Mouse (Mus musculus) adrenal gland, postnatal 10 days (tissue): ENCODE results near the gene Slit3. TPM values are rescaled to one million over a fixed set of nuclear protein-coding genes. Genes with fewer than 3 reads are reported as not detected.

Source experiments
- DNase-seq: peaks from one replicate; pipeline ENCODE4 v3.0.0; 2021; ENCODE audit warnings: mixed read lengths
- total RNA-seq, 2 experiments: library from RNA; stranded (reverse); gene quantifications; 2 replicates each; pipeline ENCODE4 v1.2.3; 2021

Slit3 gene
- total RNA-seq, 2 experiments from 2014 or later: 36.9 to 45.0 TPM

DNA sequence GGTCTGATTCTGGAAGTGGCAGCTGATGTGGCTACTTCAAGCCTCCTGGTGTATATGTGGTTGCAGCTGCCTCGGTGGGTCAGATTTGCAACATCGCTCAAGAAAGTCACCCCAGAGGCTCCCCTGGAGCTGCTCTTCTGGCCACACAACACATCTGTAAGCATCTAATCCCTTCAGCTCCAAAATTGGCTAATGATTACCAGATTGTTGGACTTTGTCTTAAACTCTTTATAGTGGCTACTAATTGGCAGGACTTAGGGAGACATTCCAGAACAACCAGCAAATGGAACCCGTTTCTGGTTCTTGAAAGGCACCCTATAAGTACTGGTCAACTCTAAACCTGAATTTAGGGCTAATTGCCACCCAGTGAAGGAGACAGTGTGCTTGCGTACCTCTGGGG is 348.9 kb downstream of the Slit3 start:
- DNase-seq: no peak

GRCm38 (mm10) chr11:35470853-35471252 is 349.8 kb downstream of the Slit3 start:
- DNase-seq: no peak

DNA sequence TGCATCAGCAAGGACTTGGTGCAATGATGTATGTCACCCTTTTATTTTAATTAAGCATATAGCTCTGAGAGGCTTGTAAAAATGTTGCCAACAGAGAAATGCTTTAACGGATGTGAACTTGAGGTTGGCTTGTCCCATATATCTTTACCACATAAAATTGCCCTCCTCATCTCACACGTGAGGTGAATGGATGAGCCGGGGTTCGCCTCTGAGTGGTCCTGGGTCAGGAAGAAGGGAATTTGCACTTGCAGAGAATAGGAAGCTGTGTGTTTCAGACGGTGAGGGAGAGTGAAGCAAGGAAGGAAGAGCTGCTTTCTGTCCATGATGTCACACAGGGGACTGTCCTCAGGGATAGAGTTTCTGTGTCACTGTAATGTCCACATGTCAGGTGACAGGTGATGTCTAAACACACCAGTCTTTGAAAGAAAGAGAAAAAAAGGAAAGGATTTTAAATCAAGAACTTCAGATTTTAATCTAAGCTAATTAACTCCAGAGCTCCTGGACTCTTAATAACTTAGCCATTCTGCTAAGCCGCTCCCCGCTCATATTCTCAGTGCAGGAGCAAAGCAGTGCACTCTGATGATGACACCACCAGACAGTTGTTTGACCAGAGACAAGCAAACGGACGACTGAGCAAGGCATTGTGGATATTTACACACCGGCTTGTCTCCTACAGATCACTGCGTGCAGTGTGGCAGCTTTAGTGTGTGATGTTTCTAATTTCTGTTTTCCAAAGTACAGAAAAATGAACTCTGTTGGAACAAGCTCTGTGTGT is 352.0 kb downstream of the Slit3 start:
- no peak for DNase-seq

DNA sequence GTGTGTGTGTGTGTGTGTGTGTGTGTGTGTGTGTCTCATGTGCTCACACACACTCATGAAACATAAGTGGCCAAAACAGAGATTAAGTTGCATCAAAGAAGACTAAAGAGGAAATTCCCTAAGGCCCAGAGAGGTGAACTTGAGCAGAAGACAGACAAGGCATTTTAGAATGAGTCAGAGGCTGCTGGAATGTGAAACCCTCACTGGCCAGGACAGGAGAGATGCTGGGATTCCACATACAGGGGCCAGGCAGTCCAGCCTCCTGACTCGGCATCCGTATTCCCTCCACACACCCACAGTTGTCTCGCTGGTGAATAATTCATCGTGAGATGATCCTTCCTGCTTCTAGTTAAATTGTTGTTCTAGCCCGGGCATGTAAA is 352.6 kb downstream of the Slit3 start:
- no peak for DNase-seq

DNA sequence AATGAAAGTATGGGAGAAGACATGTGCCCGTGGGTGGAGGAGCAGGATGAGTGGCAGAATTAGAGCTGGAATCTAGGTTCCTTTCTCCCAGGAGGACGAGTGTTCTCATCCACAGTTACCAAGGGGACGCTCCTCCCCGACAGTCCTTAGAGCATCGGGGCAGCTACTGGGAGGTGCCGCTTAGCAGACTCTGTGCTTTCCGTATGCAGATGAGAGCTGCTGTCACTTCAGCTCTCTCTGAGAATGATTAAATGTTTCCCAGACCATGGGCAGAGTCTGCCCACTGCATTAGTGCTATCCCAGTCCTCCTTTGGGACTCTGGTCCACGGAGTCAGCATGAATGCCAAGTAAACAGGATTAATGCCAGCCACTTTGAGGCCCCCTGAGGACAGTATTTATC is 359.1 kb downstream of the Slit3 start:
- DNase-seq: no peak

GRCm38 (mm10) chr11:35481611-35482363 is 360.8 kb downstream of the Slit3 start:
- DNase-seq: no peak

DNA sequence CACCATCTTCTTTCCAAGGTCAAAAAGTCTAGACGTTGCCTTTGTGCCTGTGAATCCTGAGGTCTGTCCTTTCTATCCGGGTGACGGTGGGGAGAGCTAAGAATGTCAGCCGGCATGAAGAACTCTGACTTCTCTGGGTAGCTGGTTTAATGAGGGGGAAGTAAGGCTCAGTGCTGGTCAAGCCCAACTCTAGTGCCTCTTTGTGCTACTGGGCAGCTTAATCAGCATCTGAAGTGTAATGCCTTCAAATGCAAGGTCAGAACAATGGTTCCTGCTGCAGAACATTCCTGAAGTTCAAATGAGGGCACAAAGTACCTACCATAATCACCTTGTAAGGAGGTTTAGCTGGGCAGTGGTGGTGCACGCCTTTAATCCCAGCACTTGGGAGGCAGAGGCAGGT is 366.9 kb downstream of the Slit3 start:
- no peak for DNase-seq

DNA sequence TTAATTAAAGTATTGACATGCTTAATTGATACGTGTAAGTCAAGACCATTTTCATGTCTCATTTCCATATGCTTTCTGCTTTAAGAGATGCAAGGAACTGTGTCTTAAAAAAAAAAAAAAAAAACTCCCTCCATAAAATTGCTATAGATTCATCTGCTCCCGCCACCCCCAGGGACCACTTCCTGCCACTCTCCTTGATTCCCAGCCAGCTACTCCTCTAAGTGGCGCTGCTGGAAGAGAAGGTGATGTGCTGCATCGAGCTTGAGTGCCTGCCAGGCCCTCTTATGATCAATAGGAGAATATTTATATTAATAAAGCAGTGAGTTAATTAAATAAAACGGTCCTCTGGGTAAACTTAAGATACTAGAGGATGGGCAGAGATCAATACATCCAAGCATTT is 370.7 kb downstream of the Slit3 start:
- no peak for DNase-seq

- DNase-seq: no peak
Observed at GRCm38 (mm10) chr11:35496874-35497273, 375.9 kb downstream of the Slit3 start.

DNA sequence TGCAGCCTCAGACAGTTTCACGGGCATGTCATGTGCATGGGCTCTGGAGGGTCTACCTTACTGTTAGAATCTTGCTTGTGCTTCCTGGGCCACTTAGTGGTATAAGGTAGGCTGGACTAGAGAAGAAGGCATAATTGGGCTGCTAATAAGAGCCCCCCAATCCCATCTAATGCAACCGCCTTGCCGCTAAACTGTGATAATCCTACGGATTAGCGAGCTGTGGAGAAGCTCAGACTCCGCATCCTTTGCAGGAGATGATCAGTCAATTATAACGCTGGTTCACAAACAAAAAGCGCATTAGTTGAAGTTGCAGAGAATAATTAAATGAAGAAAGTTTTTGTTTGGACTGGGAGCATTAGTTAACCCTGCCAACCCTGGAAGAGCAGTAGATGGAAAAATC is 376.9 kb downstream of the Slit3 start:
- no peak for DNase-seq

DNA sequence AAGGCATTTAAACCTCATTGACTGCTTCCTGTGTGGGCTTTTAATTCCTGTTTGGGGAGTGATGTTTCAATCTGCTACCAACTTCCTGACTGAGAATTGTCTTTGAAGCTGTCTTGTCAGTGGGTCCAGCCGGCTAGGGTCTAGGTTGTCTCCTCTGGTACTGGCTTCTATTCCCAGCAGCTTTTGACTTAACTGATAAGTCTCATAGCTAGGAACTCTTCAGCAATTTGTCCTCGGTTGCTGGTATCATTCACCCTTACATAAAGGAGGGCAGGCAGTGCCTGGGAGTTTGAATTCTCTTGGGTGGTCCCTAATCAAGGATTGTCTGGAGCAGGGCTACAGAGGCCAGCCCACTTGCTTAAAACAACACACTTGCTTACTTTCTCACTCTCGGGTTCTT is 381.1 kb downstream of the Slit3 start:
- DNase-seq: no peak

DNA sequence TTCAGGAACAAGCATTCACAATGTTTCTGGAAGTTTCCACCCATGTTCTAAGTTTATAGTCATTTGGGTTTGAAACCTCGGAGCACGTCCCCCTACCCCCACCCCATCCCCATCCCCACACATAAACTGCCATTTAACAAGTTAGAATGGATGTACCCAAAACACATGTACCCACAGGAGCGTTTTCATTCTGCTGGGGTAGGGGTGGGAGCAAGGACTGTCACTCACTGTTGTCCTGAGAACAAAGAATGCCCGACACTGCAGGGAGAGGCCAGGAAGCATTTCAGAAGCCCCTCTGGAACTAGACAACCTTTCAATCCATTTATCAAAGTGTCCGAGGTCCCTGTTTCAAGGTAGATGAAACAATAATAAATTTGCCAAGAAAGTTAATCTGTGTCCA is 383.0 kb downstream of the Slit3 start:
- no peak for DNase-seq

GRCm38 (mm10) chr11:35504916-35505315 is 383.9 kb downstream of the Slit3 start:
- no peak for DNase-seq

DNA sequence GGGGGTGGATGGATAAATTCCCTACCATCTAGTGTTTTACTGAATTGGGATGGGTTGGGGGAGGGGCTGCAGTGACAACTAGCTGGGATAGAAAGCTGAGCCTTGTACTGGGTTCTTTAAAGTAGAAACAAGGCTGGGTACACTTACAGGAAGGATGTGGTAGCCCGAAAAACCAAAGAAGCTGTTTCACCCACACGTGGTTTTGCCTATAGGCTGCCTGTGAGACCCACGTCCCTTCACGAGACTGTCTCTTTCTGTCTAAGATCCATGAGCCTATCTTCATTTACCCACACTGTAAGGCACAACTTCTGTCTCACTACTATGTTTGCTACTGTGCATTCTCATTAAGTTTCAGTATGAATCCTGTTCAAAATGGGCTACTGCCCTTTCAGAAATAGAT is 384.3 kb downstream of the Slit3 start:
- no peak for DNase-seq

DNA sequence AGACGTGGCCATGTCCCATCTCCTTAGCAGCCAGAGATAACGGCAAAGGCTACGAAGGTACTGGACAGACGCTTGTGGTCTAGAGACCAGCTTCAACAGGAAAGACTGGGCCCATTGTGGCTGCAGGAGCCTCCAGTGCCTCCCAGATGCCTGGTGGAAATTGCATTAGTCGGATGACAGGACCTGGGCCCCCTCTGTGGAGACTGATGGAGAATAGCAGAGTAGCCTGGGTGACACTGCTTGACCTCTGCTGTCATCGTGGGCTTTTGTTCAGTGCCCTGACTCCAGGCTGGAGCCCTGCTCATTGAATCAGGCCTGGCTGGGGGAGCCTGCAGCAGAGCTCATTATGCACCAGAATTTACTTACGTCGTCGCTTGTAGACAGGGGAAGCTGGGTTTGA is 384.8 kb downstream of the Slit3 start:
- no peak for DNase-seq

DNA sequence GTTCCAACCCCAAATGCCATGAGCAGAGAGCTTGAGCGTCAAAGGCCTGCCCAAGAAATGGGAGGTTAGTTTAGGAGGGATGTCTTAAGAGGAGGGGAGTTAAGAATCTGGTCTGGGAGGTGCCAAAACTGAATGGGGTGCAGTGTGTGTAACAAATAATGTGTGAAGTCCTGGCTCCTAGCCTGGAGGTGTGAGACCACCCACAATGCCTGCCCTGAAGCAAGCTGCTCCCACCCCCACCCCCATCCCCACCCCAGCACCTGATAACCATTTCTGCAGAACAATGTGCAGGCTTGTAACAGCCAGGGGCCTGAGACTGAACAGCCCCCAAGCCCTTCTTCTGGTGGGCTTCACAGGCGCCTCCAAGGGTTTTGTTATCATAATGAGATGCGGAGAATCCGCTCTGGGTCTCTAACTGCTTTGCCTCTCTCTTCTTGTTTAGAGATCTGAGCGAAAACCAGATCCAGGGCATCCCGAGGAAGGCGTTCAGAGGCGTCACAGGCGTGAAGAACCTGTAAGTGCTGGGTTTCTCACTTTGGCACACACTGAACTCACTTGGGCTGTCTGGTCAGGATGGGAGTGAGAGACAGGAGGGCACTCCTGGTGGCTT is 386.9 kb downstream of the Slit3 start:
- no peak for DNase-seq

GRCm38 (mm10) chr11:35512686-35513085 is 391.7 kb downstream of the Slit3 start:
- DNase-seq: no peak

GRCm38 (mm10) chr11:35513343-35513742 is 392.3 kb downstream of the Slit3 start:
- no peak for DNase-seq

DNA sequence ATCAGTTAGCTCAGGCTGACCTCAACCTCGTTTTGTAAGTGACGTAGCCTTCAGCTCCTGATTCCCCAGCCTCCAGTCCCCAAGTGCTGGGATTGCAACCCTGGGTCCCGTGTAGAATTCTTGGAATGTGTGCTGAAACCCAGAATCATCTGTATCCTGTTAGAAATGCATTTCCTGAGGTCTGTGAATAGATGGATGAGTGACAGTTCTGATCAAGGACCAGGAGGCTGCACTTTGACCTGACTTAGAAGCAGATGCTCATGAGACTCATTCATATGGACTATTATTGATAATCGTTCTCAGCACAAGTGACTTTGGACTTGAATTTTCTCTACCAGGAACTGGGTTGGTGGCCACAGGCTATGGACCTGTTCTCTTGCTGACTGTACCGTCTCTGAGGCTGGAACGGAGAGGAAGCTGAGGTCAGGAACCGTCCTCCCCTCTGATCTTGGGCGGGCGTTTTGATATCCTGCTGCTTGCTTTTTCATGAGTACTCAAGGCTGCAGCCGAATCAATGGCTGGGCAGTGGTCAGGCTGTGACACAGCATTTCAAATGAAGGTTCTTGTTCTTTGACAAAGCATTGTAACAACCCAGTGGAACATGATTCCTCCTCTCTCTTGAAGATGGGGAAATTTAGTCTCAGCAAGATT is 401.9 kb downstream of the Slit3 start:
- no peak for DNase-seq

- DNase-seq: no peak
Observed at GRCm38 (mm10) chr11:35523773-35524172, 402.7 kb downstream of the Slit3 start.

GRCm38 (mm10) chr11:35526219-35526762 is 405.3 kb downstream of the Slit3 start:
- DNase-seq: peak; percentile 66

DNA sequence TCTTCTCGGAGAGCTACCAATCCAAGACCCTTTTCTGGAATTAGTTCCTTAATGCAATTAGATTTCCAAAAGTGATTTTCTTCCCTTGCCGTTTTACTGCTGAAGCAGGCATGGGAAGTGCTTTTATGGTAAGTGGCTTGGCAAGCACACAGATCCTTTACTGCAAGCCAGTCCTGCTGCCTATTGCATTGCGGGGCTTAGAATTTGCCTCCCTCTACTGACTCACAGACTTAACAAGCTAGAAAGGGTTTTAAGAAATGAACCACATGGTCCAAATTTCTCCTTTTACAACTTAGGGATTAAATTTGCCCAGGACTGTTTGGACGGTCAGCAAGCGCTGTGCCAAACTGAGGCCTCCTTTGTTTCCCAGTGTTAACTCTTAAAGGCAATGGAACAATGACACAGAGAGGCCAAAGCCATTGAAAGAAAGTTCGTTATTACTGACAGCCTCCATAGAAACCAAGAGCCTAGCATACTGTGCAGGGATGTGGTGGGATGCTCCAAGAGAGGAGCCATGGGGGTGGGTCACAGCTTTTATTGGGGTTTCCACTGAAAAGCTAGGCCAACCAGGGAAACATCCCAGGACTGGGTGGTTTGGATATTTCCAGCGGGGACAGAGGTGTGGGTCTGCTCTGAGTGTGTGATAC is 406.9 kb downstream of the Slit3 start:
- no peak for DNase-seq
